ENCODE assay signal across 16 mouse cellular contexts in the genomic region with DNA sequence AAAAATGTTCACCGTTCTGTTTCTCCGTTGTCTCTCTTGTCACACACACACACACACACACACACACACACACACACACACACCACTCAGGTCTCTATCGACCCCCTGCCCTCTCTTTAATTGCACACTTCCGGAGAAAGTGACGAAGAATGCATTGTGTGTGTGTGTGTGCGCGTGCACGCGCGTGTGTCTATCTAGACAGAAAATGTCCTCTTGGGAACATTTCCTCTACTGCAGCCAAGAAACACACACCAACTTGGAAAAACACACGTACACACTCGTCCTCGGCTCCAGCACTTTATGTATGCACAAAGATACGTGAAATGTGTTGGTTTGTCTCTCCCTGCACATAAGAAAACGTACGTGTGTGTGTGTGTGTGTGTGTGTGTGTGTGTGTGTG.
DNase-seq lines count a peak whose midpoint lies in the region; ATAC-seq and TF ChIP-seq lines count a peak whose summit lies in the region.
"Had no signal": no experiment of that assay in that cellular context is flagged by ENCODE, and none has a peak within 500 bp of the region (broad histone marks: within the 10 kb centered on the region; RNA-seq: fewer than 3 reads in every experiment).

No protein-coding gene starts in this region.

- no peak for TF ChIP-seq POLR2A in lung, adult 2 months (IDR thresholded peaks at IDR 0.05; ENCODE audit: borderline replicate concordance, extremely low read depth, low read depth, low read length)

- 71% methylated on average over 16 of the region's 16 CpGs for WGBS in hindbrain, embryonic 10.5 days
- WGBS in hindbrain, postnatal 0 days: 56% methylated on average over 16 of the region's 16 CpGs
- WGBS in lung, embryonic 16.5 days: 33% methylated on average over 16 of the region's 16 CpGs
- WGBS in lung, adult 2 months: 46% methylated on average over 16 of the region's 16 CpGs
- 30% methylated on average over 16 of the region's 16 CpGs for WGBS in embryonic facial prominence, embryonic 14.5 days
- WGBS in limb, embryonic 13.5 days: 30% methylated on average over 16 of the region's 16 CpGs

- DNase-seq in hindbrain, embryonic 10.5 days (ENCODE audit: low spot score): no peak
- DNase-seq in hindbrain, postnatal 0 days (ENCODE audit: low spot score): no peak
- no peak for DNase-seq in lung, adult 2 months
- peak; percentile 61 for DNase-seq in embryonic facial prominence, embryonic 14.5 days (ENCODE audit: low spot score)
- DNase-seq in adrenal gland, adult 2 months: no peak
- DNase-seq in Muller cell, postnatal 12 days (ENCODE audit: inconsistent ontology term): no peak
- DNase-seq: cerebellum, adult 11 months; heart, adult 18-20 months; kidney, postnatal 14 days; left cerebral cortex, postnatal 4 days; lung, postnatal 14 days; thymus, postnatal 25 days had no signal

- no peaks in the 10 kb centered on the region for H3K9me3 ChIP-seq in hindbrain, embryonic 10.5 days
- no peaks in the 10 kb centered on the region for H3K9me3 ChIP-seq in hindbrain, postnatal 0 days (ENCODE audit: low read length)
- no peaks in the 10 kb centered on the region for H3K9me3 ChIP-seq in lung, embryonic 16.5 days (ENCODE audit: control insufficient read depth, low read length)
- H3K9me3 ChIP-seq in embryonic facial prominence, embryonic 14.5 days (ENCODE audit: control insufficient read depth, low read length): no peaks in the 10 kb centered on the region
- no peaks in the 10 kb centered on the region for H3K9me3 ChIP-seq in limb, embryonic 13.5 days
- H3K9me3 ChIP-seq: midbrain, embryonic 10.5 days had no signal

- no peak for TF ChIP-seq CTCF in hindbrain, postnatal 0 days (IDR thresholded peaks at IDR 0.05; ENCODE audit: low read depth)
- no peak for TF ChIP-seq CTCF in lung, adult 2 months (IDR thresholded peaks at IDR 0.05; ENCODE audit: insufficient read depth, low read length)

- no peak for ATAC-seq in hindbrain, postnatal 0 days
- no peak for ATAC-seq in lung, embryonic 16.5 days (ENCODE audit: low read depth)
- no peak for ATAC-seq in embryonic facial prominence, embryonic 14.5 days (ENCODE audit: low read depth)
- no peak for ATAC-seq in limb, embryonic 13.5 days (ENCODE audit: low FRiP score, low read depth)

- no peaks in the 10 kb centered on the region for H3K36me3 ChIP-seq in hindbrain, embryonic 10.5 days
- no peaks in the 10 kb centered on the region for H3K36me3 ChIP-seq in hindbrain, postnatal 0 days (ENCODE audit: insufficient read depth, low read length)
- H3K36me3 ChIP-seq in lung, embryonic 16.5 days (ENCODE audit: control insufficient read depth, insufficient read depth, low read length): no peaks in the 10 kb centered on the region
- no peaks in the 10 kb centered on the region for H3K36me3 ChIP-seq in embryonic facial prominence, embryonic 14.5 days (ENCODE audit: control insufficient read depth, insufficient read depth, low read length)
- H3K36me3 ChIP-seq in limb, embryonic 13.5 days: no peaks in the 10 kb centered on the region
- H3K36me3 ChIP-seq: midbrain, embryonic 10.5 days had no signal

- H3K4me1 ChIP-seq in hindbrain, embryonic 10.5 days (replicated peaks): peaks cover 40% of the 10 kb centered on the region
- H3K4me1 ChIP-seq in hindbrain, postnatal 0 days (ENCODE audit: insufficient read depth, low read length): peaks cover 7% of the 10 kb centered on the region; the same call in 1 of the 2 replicates
- peaks cover 21% of the 10 kb centered on the region for H3K4me1 ChIP-seq in lung, embryonic 16.5 days (replicated peaks; ENCODE audit: control insufficient read depth, insufficient read depth, low read length)
- H3K4me1 ChIP-seq in lung, adult 2 months (ENCODE audit: control insufficient read depth, insufficient read depth, low read length): no peaks in the 10 kb centered on the region
- H3K4me1 ChIP-seq in embryonic facial prominence, embryonic 14.5 days (ENCODE audit: control insufficient read depth, insufficient read depth, low read length): peaks cover 23% of the 10 kb centered on the region
- peaks cover 47% of the 10 kb centered on the region for H3K4me1 ChIP-seq in limb, embryonic 13.5 days

- H3K4me3 ChIP-seq in hindbrain, embryonic 10.5 days: no peak overlapping the region
- no peak overlapping the region for H3K4me3 ChIP-seq in hindbrain, postnatal 0 days (ENCODE audit: low read length)
- H3K4me3 ChIP-seq in lung, embryonic 16.5 days (ENCODE audit: low read length): no peak overlapping the region
- no peak overlapping the region for H3K4me3 ChIP-seq in lung, adult 2 months (replicated peaks; ENCODE audit: extremely low read depth, low read depth, low read length)
- no peak overlapping the region for H3K4me3 ChIP-seq in embryonic facial prominence, embryonic 14.5 days (ENCODE audit: low read depth, low read length)
- no peak overlapping the region for H3K4me3 ChIP-seq in limb, embryonic 13.5 days
- H3K4me3 ChIP-seq: midbrain, embryonic 10.5 days; myocyte had no signal

- H3K27ac ChIP-seq in hindbrain, embryonic 10.5 days: peak overlapping the region; percentile 78; the same call in 1 of the 2 replicates
- H3K27ac ChIP-seq in hindbrain, postnatal 0 days: no peak overlapping the region
- H3K27ac ChIP-seq in lung, embryonic 16.5 days (ENCODE audit: low read length): peak overlapping the region; percentile 59; the same call in 1 of the 2 replicates
- H3K27ac ChIP-seq in embryonic facial prominence, embryonic 14.5 days (replicated peaks; ENCODE audit: low read depth, low read length): peak overlapping the region; percentile 67
- H3K27ac ChIP-seq in limb, embryonic 13.5 days: peak overlapping the region; percentile 79; the same call in 1 of the 2 replicates

- H3K4me2 ChIP-seq in hindbrain, postnatal 0 days (ENCODE audit: low read depth, low read length): no peak overlapping the region
- H3K4me2 ChIP-seq in lung, embryonic 16.5 days (ENCODE audit: low read depth, low read length): no peak overlapping the region
- no peak overlapping the region for H3K4me2 ChIP-seq in embryonic facial prominence, embryonic 14.5 days (ENCODE audit: low read depth, low read length)
- H3K4me2 ChIP-seq in limb, embryonic 13.5 days (replicated peaks): no peak overlapping the region

- H3K9ac ChIP-seq in hindbrain, postnatal 0 days (replicated peaks; ENCODE audit: low read length): no peak overlapping the region
- no peak overlapping the region; the same call in 1 of the 2 replicates for H3K9ac ChIP-seq in lung, embryonic 16.5 days (ENCODE audit: low read length)
- no peak overlapping the region for H3K9ac ChIP-seq in embryonic facial prominence, embryonic 14.5 days (ENCODE audit: low read depth, low read length)
- no peak overlapping the region for H3K9ac ChIP-seq in limb, embryonic 13.5 days

- H3K27me3 ChIP-seq in hindbrain, embryonic 10.5 days (ENCODE audit: insufficient read depth, poor library complexity, severe bottlenecking): peaks cover 6% of the 10 kb centered on the region
- no peaks in the 10 kb centered on the region for H3K27me3 ChIP-seq in hindbrain, postnatal 0 days (ENCODE audit: insufficient read depth, low read length)
- no peaks in the 10 kb centered on the region for H3K27me3 ChIP-seq in lung, embryonic 16.5 days (ENCODE audit: control insufficient read depth, insufficient read depth, low read depth, low read length)
- no peaks in the 10 kb centered on the region for H3K27me3 ChIP-seq in embryonic facial prominence, embryonic 14.5 days (replicated peaks; ENCODE audit: control insufficient read depth, insufficient read depth, low read length)
- no peaks in the 10 kb centered on the region for H3K27me3 ChIP-seq in limb, embryonic 13.5 days
